Mouse (Mus musculus): ENCODE measurements around the gene Eif3l. TPM values are rescaled to one million over a fixed set of nuclear protein-coding genes. Genes with fewer than 3 reads are reported as not detected.

Eif3l gene
- polyA plus RNA-seq, 1 experiment: 9.1 TPM

DNA sequence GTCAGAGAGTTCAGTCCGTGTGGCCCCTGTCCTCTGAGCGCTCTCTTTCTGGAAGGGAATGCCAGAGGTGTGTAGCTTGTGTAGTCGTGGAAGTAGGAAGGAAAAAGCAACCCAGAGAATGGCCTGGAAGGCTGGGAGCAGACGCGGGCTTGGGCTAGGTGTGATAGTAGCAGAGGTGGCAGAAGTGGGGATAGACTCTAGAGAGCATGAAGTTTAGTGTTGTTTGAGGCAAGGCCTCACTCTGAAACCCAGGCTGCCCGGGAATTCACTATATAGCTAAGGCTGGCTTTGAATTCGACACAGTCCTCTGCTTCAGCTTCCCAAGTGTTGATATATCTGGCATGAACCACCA is 66.6 kb downstream of the Eif3l start:
- peaks cover 28% of the 10 kb centered on the region for H3K36me3 ChIP-seq (replicated peaks; ENCODE audit: low read length)
- peaks cover 38% of the 10 kb centered on the region for H3K4me1 ChIP-seq

DNA sequence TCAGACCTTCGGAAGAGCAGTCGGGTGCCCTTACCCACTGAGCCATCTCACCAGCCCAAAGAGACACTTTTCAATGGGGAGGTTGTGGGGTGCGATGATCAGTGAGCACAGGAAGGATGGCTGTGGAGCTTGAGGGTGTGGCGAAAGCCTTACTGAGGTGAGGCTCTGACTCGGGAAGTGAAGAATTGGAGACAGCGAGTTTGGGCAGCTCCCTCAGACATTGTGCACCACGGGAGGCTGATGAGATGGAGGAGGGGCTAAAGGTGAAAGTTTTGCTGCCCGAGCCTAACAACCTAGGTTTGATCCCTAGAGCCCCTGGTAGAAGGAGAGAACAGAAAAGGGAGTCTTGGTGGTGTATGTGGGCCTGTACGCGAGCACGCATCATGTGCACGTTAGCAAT is 68.3 kb downstream of the Eif3l start:
- H3K27me3 ChIP-seq (replicated peaks): no peaks in the 10 kb centered on the region
- H3K9me3 ChIP-seq: peaks cover 3% of the 10 kb centered on the region; the same call in 1 of the 2 replicates
- H3K36me3 ChIP-seq (replicated peaks; ENCODE audit: low read length): peaks cover 46% of the 10 kb centered on the region
- TF ChIP-seq GATA1 (IDR thresholded peaks at IDR 0.05; ENCODE audit: borderline replicate concordance, low read length) (no peak), FLI1 (IDR thresholded peaks at IDR 0.05; ENCODE audit: low read length) (no peak)
- peaks cover 38% of the 10 kb centered on the region for H3K4me1 ChIP-seq
- peak overlapping the region; percentile 6 for H3K4me3 ChIP-seq (replicated peaks)

More for the DNA sequence above, 66.6 kb downstream of the Eif3l start:
- TF ChIP-seq FLI1 (IDR thresholded peaks at IDR 0.05; ENCODE audit: low read length): no peak
- no peak for TF ChIP-seq GATA1 (IDR thresholded peaks at IDR 0.05; ENCODE audit: borderline replicate concordance, low read length)
- H3K9me3 ChIP-seq: peaks cover 3% of the 10 kb centered on the region; the same call in 1 of the 2 replicates
- H3K4me3 ChIP-seq (replicated peaks): peak overlapping the region; percentile 99
- peaks cover 2% of the 10 kb centered on the region for H3K27me3 ChIP-seq (replicated peaks)

Other genes with a start within 250 kb of the Eif3l start
- gene Cdc42ep1, start 232.6 kb upstream of the Eif3l start, polyA plus RNA-seq (2012; ENCODE audit: insufficient read depth, low replicate concordance): 1.2 and 3.7 TPM in 2 replicates
- gene Lgals2, start 219.7 kb upstream of the Eif3l start, polyA plus RNA-seq (2012; ENCODE audit: insufficient read depth, low replicate concordance): not detected in 2 replicates
- gene Gga1, start 198.0 kb upstream of the Eif3l start, polyA plus RNA-seq (2012; ENCODE audit: insufficient read depth, low replicate concordance): 198 and 388 TPM in 2 replicates
- 2.9 and 8.0 TPM in 2 replicates for gene Gm49510, start 175.5 kb upstream of the Eif3l start, polyA plus RNA-seq (2012; ENCODE audit: insufficient read depth, low replicate concordance)
- 1,441 and 3,817 TPM in 2 replicates for gene Sh3bp1, start 175.4 kb upstream of the Eif3l start, polyA plus RNA-seq (2012; ENCODE audit: insufficient read depth, low replicate concordance)
- gene Pdxp, start 161.3 kb upstream of the Eif3l start, polyA plus RNA-seq (2012; ENCODE audit: insufficient read depth, low replicate concordance): 8.6 and 29.8 TPM in 2 replicates
- 75.3 and 689 TPM in 2 replicates for gene Lgals1, start 148.5 kb upstream of the Eif3l start, polyA plus RNA-seq (2012; ENCODE audit: insufficient read depth, low replicate concordance)
- gene Nol12, start 140.2 kb upstream of the Eif3l start, polyA plus RNA-seq (2012; ENCODE audit: insufficient read depth, low replicate concordance): 16.3 and 19.1 TPM in 2 replicates
- 97.8 and 237 TPM in 2 replicates for gene Triobp, start 127.5 kb upstream of the Eif3l start, polyA plus RNA-seq (2012; ENCODE audit: insufficient read depth, low replicate concordance)
- 211 and 406 TPM in 2 replicates for gene H1f0, start 46.7 kb upstream of the Eif3l start, polyA plus RNA-seq (2012; ENCODE audit: insufficient read depth, low replicate concordance)
- 10.8 and 18.1 TPM in 2 replicates for gene Galr3, start 33.3 kb upstream of the Eif3l start, polyA plus RNA-seq (2012; ENCODE audit: insufficient read depth, low replicate concordance)
- gene Ankrd54, start 12.3 kb upstream of the Eif3l start, polyA plus RNA-seq (2012; ENCODE audit: insufficient read depth, low replicate concordance): 32.5 and 90.9 TPM in 2 replicates
- gene Micall1, start 33.7 kb downstream of the Eif3l start, polyA plus RNA-seq (2012; ENCODE audit: insufficient read depth, low replicate concordance): 2.0 and 8.4 TPM in 2 replicates
- gene Polr2f, start 65.8 kb downstream of the Eif3l start, polyA plus RNA-seq (2012; ENCODE audit: insufficient read depth, low replicate concordance): 56.4 and 173 TPM in 2 replicates
- gene 1700088E04Rik, start 66.1 kb downstream of the Eif3l start, polyA plus RNA-seq (2012; ENCODE audit: insufficient read depth, low replicate concordance): 4.1 TPM in 1 of 2 replicates, not detected in the other
- gene Sox10, start 90.1 kb downstream of the Eif3l start, polyA plus RNA-seq (2012; ENCODE audit: insufficient read depth, low replicate concordance): not detected in 2 replicates
- 9.5 and 16.0 TPM in 2 replicates for gene Pick1, start 154.0 kb downstream of the Eif3l start, polyA plus RNA-seq (2012; ENCODE audit: insufficient read depth, low replicate concordance)
- not detected in 2 replicates for gene Gm49486, start 154.2 kb downstream of the Eif3l start, polyA plus RNA-seq (2012; ENCODE audit: insufficient read depth, low replicate concordance)
- not detected in 2 replicates for gene Slc16a8, start 179.6 kb downstream of the Eif3l start, polyA plus RNA-seq (2012; ENCODE audit: insufficient read depth, low replicate concordance)
- gene Baiap2l2, start 210.4 kb downstream of the Eif3l start, polyA plus RNA-seq (2012; ENCODE audit: insufficient read depth, low replicate concordance): 1.9 TPM in 1 of 2 replicates, not detected in the other

All from megakaryocyte, embryonic 14.5 days (primary cell).